Mouse (Mus musculus) left cerebral cortex, postnatal 4 days (tissue): ENCODE results near the gene Olfr221. TPM values are rescaled to one million over a fixed set of nuclear protein-coding genes. Genes with fewer than 3 reads are reported as not detected.

ENCODE experiments used
- DNase-seq: peaks from one replicate; pipeline ENCODE4 v3.0.0-alpha.2; 2022
- intact Hi-C: fragments of 180-260 bp; cut with DNase I; formaldehyde crosslinking; loops from one replicate; pipeline ENCODE4 v1.15.1; 2025
- total RNA-seq, 2 experiments: library from RNA; stranded (reverse); gene quantifications; 2 replicates each; pipeline ENCODE4 v1.2.3; 2021

The Olfr221 gene
- total RNA-seq, 2 experiments from 2014 or later, result not detected

GRCm38 (mm10) chr14:52006771-52007170, 35.5 kb downstream of the Olfr221 start:
- intact Hi-C loops, result loop anchor here (5.0 kb wide), 1 partner anchor 114 kb away; the partner anchor contains the start of gene Slc39a2
- DNase-seq, result no peak

GRCm38 (mm10) chr14:52006241-52006640, 36.0 kb downstream of the Olfr221 start:
- intact Hi-C loops, result loop anchor here (5.0 kb wide), 1 partner anchor 114 kb away; the partner anchor contains the start of gene Slc39a2
- DNase-seq, result no peak

- intact Hi-C loops, result loop anchor here (5.0 kb wide), 1 partner anchor 113 kb away; the partner anchor contains the start of gene Slc39a2
Observed at GRCm38 (mm10) chr14:52005616-52006015, 36.6 kb downstream of the Olfr221 start.

GRCm38 (mm10) chr14:52005141-52005540, 37.1 kb downstream of the Olfr221 start:
- intact Hi-C loops, result loop anchor here (5.0 kb wide), 1 partner anchor 113 kb away; the partner anchor contains the start of gene Slc39a2
- no peak for DNase-seq

More at GRCm38 (mm10) chr14:52005616-52006015, 36.6 kb downstream of the Olfr221 start:
- DNase-seq, result no peak

GRCm38 (mm10) chr14:52003981-52004495, 38.2 kb downstream of the Olfr221 start:
- peak; percentile 69 for DNase-seq
- intact Hi-C loops, result no loop called here

GRCm38 (mm10) chr14:51997483-51997882, 44.8 kb downstream of the Olfr221 start:
- DNase-seq, result no peak
- intact Hi-C loops, result no loop called here

GRCm38 (mm10) chr14:51996866-51997265, 45.4 kb downstream of the Olfr221 start:
- intact Hi-C loops, result no loop called here
- DNase-seq, result peak; percentile 90

- no peak for DNase-seq
- intact Hi-C loops, result no loop called here
Observed at GRCm38 (mm10) chr14:51996231-51996841, 45.9 kb downstream of the Olfr221 start.

- intact Hi-C loops, result no loop called here
- no peak for DNase-seq
Observed at GRCm38 (mm10) chr14:51995219-51995871, 46.9 kb downstream of the Olfr221 start.

GRCm38 (mm10) chr14:51994453-51994852, 47.8 kb downstream of the Olfr221 start:
- no peak for DNase-seq
- intact Hi-C loops, result no loop called here

GRCm38 (mm10) chr14:51989461-51989970, 52.7 kb downstream of the Olfr221 start:
- no peak for DNase-seq
- intact Hi-C loops, result loop anchor here (10.0 kb wide), 1 partner anchor 55 kb away; no protein-coding TSS in a partner anchor

GRCm38 (mm10) chr14:51988731-51989130, 53.5 kb downstream of the Olfr221 start:
- intact Hi-C loops, result loop anchor here (10.0 kb wide), 1 partner anchor 54 kb away; no protein-coding TSS in a partner anchor
- DNase-seq, result no peak

- no peak for DNase-seq
- intact Hi-C loops, result loop anchor here (10.0 kb wide), 1 partner anchor 52 kb away; no protein-coding TSS in a partner anchor
Observed at GRCm38 (mm10) chr14:51987177-51987576, 55.1 kb downstream of the Olfr221 start.

GRCm38 (mm10) chr14:51986153-51986505, 56.1 kb downstream of the Olfr221 start:
- intact Hi-C loops, result loop anchor here (10.0 kb wide), 1 partner anchor 51 kb away; no protein-coding TSS in a partner anchor
- DNase-seq, result no peak

- intact Hi-C loops, result loop anchor here (10.0 kb wide), 1 partner anchor 51 kb away; no protein-coding TSS in a partner anchor
- peak; percentile 88 for DNase-seq
Observed at GRCm38 (mm10) chr14:51985301-51986152, 56.7 kb downstream of the Olfr221 start.

GRCm38 (mm10) chr14:51984247-51985231, 57.7 kb downstream of the Olfr221 start, which contains the start of gene Arhgef40:
Arhgef40 (plus strand) TSS chr14:51984719.
- intact Hi-C loops, result loop anchor here (10.0 kb wide), 1 partner anchor 50 kb away; no protein-coding TSS in a partner anchor
- peak; percentile 91 for DNase-seq
